Mouse (Mus musculus) myocyte (in vitro differentiated cells): ENCODE results near the gene Slc13a3.

Experiments used
- CEBPB ChIP-seq: IDR thresholded peaks from 2 replicates; pipeline ENCODE4 v1.6.1; 2011; ENCODE audit warnings: mild to moderate bottlenecking, moderate library complexity; ENCODE audit not compliant: poor library complexity, insufficient read depth, severe bottlenecking
- E2F4 ChIP-seq: IDR thresholded peaks from one replicate; pipeline ENCODE4 v1.6.1; 2011; ENCODE audit warnings: mild to moderate bottlenecking, control low read depth, moderate library complexity; ENCODE audit not compliant: insufficient read depth
- MAX ChIP-seq: IDR thresholded peaks from one replicate; pipeline ENCODE4 v1.6.1; 2011; ENCODE audit warnings: low read depth, mild to moderate bottlenecking, control low read depth
- MYOD1 ChIP-seq, 3 experiments: IDR thresholded peaks; one replicate each; pipeline ENCODE4 v1.6.1; 2011; ENCODE audit warnings: control low read depth in 2 of 3, low read depth in 2 of 3, mild to moderate bottlenecking in 2 of 3, moderate library complexity in 1 of 3; ENCODE audit not compliant: insufficient read length in 2 of 3, control insufficient read depth in 1 of 3
- MYOG ChIP-seq, 3 experiments: IDR thresholded peaks; one replicate each; pipeline ENCODE4 v1.6.1; 2011; ENCODE audit warnings: control low read depth in 2 of 3, low read depth in 2 of 3, mild to moderate bottlenecking in 2 of 3; ENCODE audit not compliant: insufficient read length in 2 of 3, control insufficient read depth in 1 of 3, insufficient read depth in 1 of 3
- POLR2A ChIP-seq: IDR thresholded peaks from one replicate; pipeline ENCODE4 v1.6.1; 2011; ENCODE audit warnings: low read depth, mild to moderate bottlenecking, control low read depth, moderate library complexity; ENCODE audit not compliant: insufficient read length
- POLR2AphosphoS2 ChIP-seq: IDR thresholded peaks from one replicate; pipeline ENCODE4 v1.6.1; 2011; ENCODE audit warnings: low read depth, control low read depth; ENCODE audit not compliant: insufficient read length
- REST ChIP-seq: IDR thresholded peaks from one replicate; pipeline ENCODE4 v1.6.1; 2011; ENCODE audit warnings: mild to moderate bottlenecking, control low read depth, moderate library complexity; ENCODE audit not compliant: insufficient read depth, insufficient read length
- TCF12 ChIP-seq: IDR thresholded peaks from one replicate; pipeline ENCODE4 v1.6.1; 2011; ENCODE audit warnings: mild to moderate bottlenecking, control low read depth; ENCODE audit not compliant: poor library complexity, insufficient read depth, severe bottlenecking
- TCF3 ChIP-seq: IDR thresholded peaks from one replicate; pipeline ENCODE4 v1.6.1; 2011; ENCODE audit warnings: low read depth, control low read depth; ENCODE audit not compliant: insufficient read length
- USF1 ChIP-seq: IDR thresholded peaks from one replicate; pipeline ENCODE4 v1.6.1; 2011; ENCODE audit warnings: low read depth, mild to moderate bottlenecking, control low read depth, moderate library complexity

GRCm38 (mm10) chr2:165404951-165405350, 68.1 kb downstream of the Slc13a3 start:
- TF ChIP-seq MAX (no peak), MYOG (IDR thresholded peaks at IDR 0.05; ENCODE audit: control insufficient read depth in 1 of 3, insufficient read depth in 1 of 3, insufficient read length in 2 of 3, low read depth in 2 of 3) (no peak), USF1 (no peak), POLR2A (no peak), TCF12 (no peak), CEBPB (no peak), TCF3 (no peak), REST (no peak), E2F4 (no peak), POLR2AphosphoS2 (no peak), MYOD1 (IDR thresholded peaks at IDR 0.05; ENCODE audit: control insufficient read depth in 1 of 3, insufficient read length in 2 of 3, low read depth in 2 of 3) (no peak)
